Mouse (Mus musculus): Measurements from ENCODE around the gene Cpa5. TPM values are rescaled to one million over a fixed set of nuclear protein-coding genes. Genes with fewer than 3 reads are reported as not detected.

The Cpa5 gene
- polyA plus RNA-seq, 1 experiment: not detected

GRCm38 (mm10) chr6:30600033-30600432 lies 10.8 kb upstream of the Cpa5 start:
- DNase-seq: no peak
- TF ChIP-seq CTCF (IDR thresholded peaks at IDR 0.05; ENCODE audit: insufficient read depth, low read length): no peak
- TF ChIP-seq POLR2A (IDR thresholded peaks at IDR 0.05; ENCODE audit: borderline replicate concordance, extremely low read depth, low read depth, low read length): no peak
- 74% methylated on average over 3 of the region's 3 CpGs for WGBS

GRCm38 (mm10) chr6:30600995-30601394 lies 9.8 kb upstream of the Cpa5 start:
- Histone ChIP-seq H3K4me3 (replicated peaks; ENCODE audit: extremely low read depth, low read depth, low read length) (no peak overlapping the region), H3K4me1 (ENCODE audit: control insufficient read depth, insufficient read depth, low read length) (no peaks in the 10 kb centered on the region)
- TF ChIP-seq POLR2A (IDR thresholded peaks at IDR 0.05; ENCODE audit: borderline replicate concordance, extremely low read depth, low read depth, low read length) (no peak), CTCF (IDR thresholded peaks at IDR 0.05; ENCODE audit: insufficient read depth, low read length) (no peak)
- 90% methylated on average over 1 of the region's 1 CpGs for WGBS
- DNase-seq: no peak

More at GRCm38 (mm10) chr6:30600033-30600432, 10.8 kb upstream of the Cpa5 start:
- Histone ChIP-seq H3K4me3 (replicated peaks; ENCODE audit: extremely low read depth, low read depth, low read length) (no peak overlapping the region), H3K4me1 (ENCODE audit: control insufficient read depth, insufficient read depth, low read length) (no peaks in the 10 kb centered on the region)

- H3K4me3 ChIP-seq (replicated peaks; ENCODE audit: extremely low read depth, low read depth, low read length): no peak overlapping the region
- 83% methylated on average over 7 of the region's 7 CpGs for WGBS
- TF ChIP-seq POLR2A (IDR thresholded peaks at IDR 0.05; ENCODE audit: borderline replicate concordance, extremely low read depth, low read depth, low read length) (no peak), CTCF (IDR thresholded peaks at IDR 0.05; ENCODE audit: insufficient read depth, low read length) (no peak)
- no peaks in the 10 kb centered on the region for H3K4me1 ChIP-seq (ENCODE audit: control insufficient read depth, insufficient read depth, low read length)
- no peak for DNase-seq
Measured at GRCm38 (mm10) chr6:30604342-30604867, 6.4 kb upstream of the Cpa5 start.

GRCm38 (mm10) chr6:30605111-30605510 lies 5.7 kb upstream of the Cpa5 start:
- TF ChIP-seq POLR2A (IDR thresholded peaks at IDR 0.05; ENCODE audit: borderline replicate concordance, extremely low read depth, low read depth, low read length) (no peak), CTCF (IDR thresholded peaks at IDR 0.05; ENCODE audit: insufficient read depth, low read length) (no peak)
- 90% methylated on average over 4 of the region's 4 CpGs for WGBS
- no peak for DNase-seq
- Histone ChIP-seq H3K4me3 (replicated peaks; ENCODE audit: extremely low read depth, low read depth, low read length) (no peak overlapping the region), H3K4me1 (ENCODE audit: control insufficient read depth, insufficient read depth, low read length) (no peaks in the 10 kb centered on the region)

GRCm38 (mm10) chr6:30605672-30606071 lies 5.1 kb upstream of the Cpa5 start:
- H3K4me3 ChIP-seq (replicated peaks; ENCODE audit: extremely low read depth, low read depth, low read length): no peak overlapping the region
- no peak for DNase-seq

GRCm38 (mm10) chr6:30611212-30611611 lies 402 bp downstream of the Cpa5 start:
- TF ChIP-seq POLR2A (IDR thresholded peaks at IDR 0.05; ENCODE audit: borderline replicate concordance, extremely low read depth, low read depth, low read length): no peak
- no peak for TF ChIP-seq CTCF (IDR thresholded peaks at IDR 0.05; ENCODE audit: insufficient read depth, low read length)
- Histone ChIP-seq H3K4me3 (replicated peaks; ENCODE audit: extremely low read depth, low read depth, low read length) (no peak overlapping the region), H3K4me1 (ENCODE audit: control insufficient read depth, insufficient read depth, low read length) (no peaks in the 10 kb centered on the region)
- WGBS: 80% methylated on average over 5 of the region's 5 CpGs
- DNase-seq: no peak

More at GRCm38 (mm10) chr6:30605672-30606071, 5.1 kb upstream of the Cpa5 start:
- 71% methylated on average over 5 of the region's 5 CpGs for WGBS
- TF ChIP-seq POLR2A (IDR thresholded peaks at IDR 0.05; ENCODE audit: borderline replicate concordance, extremely low read depth, low read depth, low read length): no peak
- no peak for TF ChIP-seq CTCF (IDR thresholded peaks at IDR 0.05; ENCODE audit: insufficient read depth, low read length)
- no peaks in the 10 kb centered on the region for H3K4me1 ChIP-seq (ENCODE audit: control insufficient read depth, insufficient read depth, low read length)

- TF ChIP-seq POLR2A (IDR thresholded peaks at IDR 0.05; ENCODE audit: borderline replicate concordance, extremely low read depth, low read depth, low read length) (no peak), CTCF (IDR thresholded peaks at IDR 0.05; ENCODE audit: insufficient read depth, low read length) (no peak)
- Histone ChIP-seq H3K4me1 (ENCODE audit: control insufficient read depth, insufficient read depth, low read length) (no peaks in the 10 kb centered on the region), H3K4me3 (replicated peaks; ENCODE audit: extremely low read depth, low read depth, low read length) (no peak overlapping the region)
- 80% methylated on average over 6 of the region's 6 CpGs for WGBS
- no peak for DNase-seq
Measured at GRCm38 (mm10) chr6:30614251-30614650, 3.4 kb downstream of the Cpa5 start.

GRCm38 (mm10) chr6:30615741-30616140 lies 4.9 kb downstream of the Cpa5 start:
- no peak for TF ChIP-seq POLR2A (IDR thresholded peaks at IDR 0.05; ENCODE audit: borderline replicate concordance, extremely low read depth, low read depth, low read length)
- TF ChIP-seq CTCF (IDR thresholded peaks at IDR 0.05; ENCODE audit: insufficient read depth, low read length): no peak
- Histone ChIP-seq H3K4me1 (ENCODE audit: control insufficient read depth, insufficient read depth, low read length) (no peaks in the 10 kb centered on the region), H3K4me3 (replicated peaks; ENCODE audit: extremely low read depth, low read depth, low read length) (no peak overlapping the region)
- WGBS: 52% methylated on average over 4 of the region's 4 CpGs
- no peak for DNase-seq

GRCm38 (mm10) chr6:30616491-30616941 lies 5.7 kb downstream of the Cpa5 start:
- TF ChIP-seq CTCF (IDR thresholded peaks at IDR 0.05; ENCODE audit: insufficient read depth, low read length): no peak
- no peak for TF ChIP-seq POLR2A (IDR thresholded peaks at IDR 0.05; ENCODE audit: borderline replicate concordance, extremely low read depth, low read depth, low read length)
- DNase-seq: no peak
- Histone ChIP-seq H3K4me1 (ENCODE audit: control insufficient read depth, insufficient read depth, low read length) (no peaks in the 10 kb centered on the region), H3K4me3 (replicated peaks; ENCODE audit: extremely low read depth, low read depth, low read length) (no peak overlapping the region)
- 46% methylated on average over 8 of the region's 8 CpGs for WGBS
